Mouse (Mus musculus): ENCODE results near the gene Nr5a1. TPM values are rescaled to one million over a fixed set of nuclear protein-coding genes. Genes with fewer than 3 reads are reported as not detected.
A peak's percentile ranks its signal among the peaks of the same experiment; 100 is the strongest.

Gene Nr5a1
- polyA plus RNA-seq, 1 experiment = not detected

DNA sequence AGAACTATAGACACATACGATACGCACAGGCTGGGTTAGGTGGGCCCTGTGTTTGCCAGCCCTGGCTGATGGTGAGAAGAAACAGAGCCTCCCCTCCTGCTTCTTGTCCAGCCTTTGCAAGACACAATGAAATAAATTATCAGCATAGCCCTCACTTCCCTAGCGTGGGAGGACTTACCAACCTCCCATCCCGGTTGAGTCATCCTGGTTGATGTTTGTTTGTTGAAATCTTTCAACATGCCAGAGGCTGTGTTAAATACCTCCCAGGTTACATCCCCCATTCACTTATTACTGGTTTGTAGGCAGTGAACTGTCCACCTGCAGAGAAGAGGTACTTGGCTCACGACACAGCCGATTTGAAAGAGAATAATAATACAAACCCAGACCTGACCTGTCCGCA is 66.7 kb downstream of the Nr5a1 start:
- Histone ChIP-seq H3K27me3 (ENCODE audit: control insufficient read depth) (peaks cover 4% of the 10 kb centered on the region; the same call in 1 of the 2 replicates), H3K9me3 (ENCODE audit: control insufficient read depth, low read length) (peaks cover 5% of the 10 kb centered on the region; the same call in 1 of the 2 replicates), H3K36me3 (ENCODE audit: control insufficient read depth) (no peaks in the 10 kb centered on the region), H3K4me1 (ENCODE audit: control insufficient read depth) (peaks cover 12% of the 10 kb centered on the region), H3K4me3 (replicated peaks) (no peak overlapping the region)
- no peak for TF ChIP-seq TAL1 (IDR thresholded peaks at IDR 0.05; ENCODE audit: low read length)
- no peak for TF ChIP-seq GATA1 (IDR thresholded peaks at IDR 0.05; ENCODE audit: low read length)

GRCm38 (mm10) chr2:38647201-38647606 is 67.1 kb downstream of the Nr5a1 start:
- Histone ChIP-seq H3K27me3 (ENCODE audit: control insufficient read depth) (peaks cover 3% of the 10 kb centered on the region; the same call in 1 of the 2 replicates), H3K4me3 (replicated peaks) (no peak overlapping the region), H3K9me3 (ENCODE audit: control insufficient read depth, low read length) (peaks cover 5% of the 10 kb centered on the region; the same call in 1 of the 2 replicates), H3K36me3 (ENCODE audit: control insufficient read depth) (peaks cover 4% of the 10 kb centered on the region), H3K4me1 (ENCODE audit: control insufficient read depth) (peaks cover 16% of the 10 kb centered on the region)
- TF ChIP-seq TAL1 (IDR thresholded peaks at IDR 0.05; ENCODE audit: low read length) (no peak), GATA1 (IDR thresholded peaks at IDR 0.05; ENCODE audit: low read length) (no peak)

- TF ChIP-seq GATA1 (IDR thresholded peaks at IDR 0.05; ENCODE audit: low read length) = no peak
- TF ChIP-seq TAL1 (IDR thresholded peaks at IDR 0.05; ENCODE audit: low read length) = no peak
- peaks cover 16% of the 10 kb centered on the region for H3K36me3 ChIP-seq (ENCODE audit: control insufficient read depth)
These were observed 68.4 kb downstream of the Nr5a1 start for GRCm38 (mm10) chr2:38645936-38646335.

GRCm38 (mm10) chr2:38643625-38644427 is 70.5 kb downstream of the Nr5a1 start, which contains the start of gene Psmb7:
Gene Psmb7 (minus strand): TSS chr2:38644087.
- peaks cover 5% of the 10 kb centered on the region; the same call in 1 of the 2 replicates for H3K9me3 ChIP-seq (ENCODE audit: control insufficient read depth, low read length)
- H3K4me3 ChIP-seq (replicated peaks) = peak within 1 kb of the TSS; percentile 88
- H3K36me3 ChIP-seq (ENCODE audit: control insufficient read depth) = peaks cover 37% of the 10 kb centered on the region
- peaks cover 21% of the 10 kb centered on the region for H3K4me1 ChIP-seq (ENCODE audit: control insufficient read depth)
- no peak for TF ChIP-seq TAL1 (IDR thresholded peaks at IDR 0.05; ENCODE audit: low read length)
- no peak for TF ChIP-seq GATA1 (IDR thresholded peaks at IDR 0.05; ENCODE audit: low read length)
- peaks cover 3% of the 10 kb centered on the region; the same call in 1 of the 2 replicates for H3K27me3 ChIP-seq (ENCODE audit: control insufficient read depth)

More at GRCm38 (mm10) chr2:38645936-38646335, 68.4 kb downstream of the Nr5a1 start:
- Histone ChIP-seq H3K4me3 (replicated peaks) (no peak overlapping the region), H3K4me1 (ENCODE audit: control insufficient read depth) (peaks cover 21% of the 10 kb centered on the region), H3K27me3 (ENCODE audit: control insufficient read depth) (peaks cover 3% of the 10 kb centered on the region; the same call in 1 of the 2 replicates), H3K9me3 (ENCODE audit: control insufficient read depth, low read length) (peaks cover 5% of the 10 kb centered on the region; the same call in 1 of the 2 replicates)

Other genes starting within 250 kb of the Nr5a1 start
- gene Nek6, start 202.9 kb downstream of the Nr5a1 start, polyA plus RNA-seq (2012) = 0.21 TPM in 2 replicates
- 2.0 and 2.3 TPM in 2 replicates for gene Psmb7, start 70.5 kb downstream of the Nr5a1 start, polyA plus RNA-seq (2012)
- not detected in 2 replicates for gene Nr6a1, start 213.1 kb upstream of the Nr5a1 start, polyA plus RNA-seq (2012)
- 0.01 TPM in 2 replicates for gene Olfml2a, start 217.4 kb upstream of the Nr5a1 start, polyA plus RNA-seq (2012)

Data from erythroblast, embryonic 14.5 days (primary cell).